Mouse (Mus musculus) layer of hippocampus, adult 18-20 months (tissue): ENCODE measurements around the gene Hccs. TPM values are rescaled to one million over a fixed set of nuclear protein-coding genes. Genes with fewer than 3 reads are reported as not detected.
"Not testable (repeated sequence)": the region's sequence is repeated elsewhere in the genome, so short reads cannot be mapped to it uniquely, and the experiment has no call there.

Experiments used
- DNase-seq, 2 experiments: peaks; one replicate each; pipeline ENCODE4 v3.0.0; 2022; ENCODE audit warnings: low spot score in 2 of 2
- long read RNA-seq: library from polyadenylated mRNA; stranded (forward); transcript quantifications from one replicate; pipeline ENCODE4 v2.0.0, GENCODE M21; 2021
- total RNA-seq, 2 experiments: library from RNA; stranded (reverse); gene quantifications; 2 replicates each; pipeline ENCODE4 v1.2.3; 2021

Hccs gene
- total RNA-seq = 10 to 100 TPM; 20.3 to 20.8 TPM
- long read RNA-seq, transcript Hccs-202 (7 exons, 2,473 nt) = major isoform, 31 of 48 reads
- long read RNA-seq, transcript Hccs-201 (7 exons, 2,320 nt) = minor isoform, 11 of 48 reads
- long read RNA-seq, partial matches to known transcripts = 1 of 48 reads
- long read RNA-seq, other reads (novel, unspliced or antisense) = 5 of 48 reads

- DNase-seq = peak; percentile 83 to 87
Observed at GRCm38 (mm10) chrX:169319945-169320667, at the start of gene Hccs. TSS of gene Hccs (minus strand) at chrX:169320372.

- no peak for DNase-seq
Observed at GRCm38 (mm10) chrX:169357146-169357772, 37.1 kb upstream of the Hccs start.

- DNase-seq = no peak
Observed at GRCm38 (mm10) chrX:169338213-169338612, 18.0 kb upstream of the Hccs start.

- no peak for DNase-seq
Observed at GRCm38 (mm10) chrX:169337559-169337958, 17.4 kb upstream of the Hccs start.

GRCm38 (mm10) chrX:169332264-169332663 lies 12.1 kb upstream of the Hccs start:
- DNase-seq = peak; percentile 9 to 61

- no peak for DNase-seq
Observed at GRCm38 (mm10) chrX:169325929-169326595, 5.9 kb upstream of the Hccs start.

GRCm38 (mm10) chrX:169320668-169321005 lies 465 bp upstream of the Hccs start:
- not testable (repeated sequence) for DNase-seq

GRCm38 (mm10) chrX:169319066-169319760 lies 959 bp downstream of the Hccs start:
- no peak for DNase-seq

GRCm38 (mm10) chrX:169308559-169308958 lies 11.6 kb downstream of the Hccs start:
- no peak for DNase-seq

- peak in 1 of 2 experiments; percentile 51 for DNase-seq
Observed at GRCm38 (mm10) chrX:169303945-169304344, 16.2 kb downstream of the Hccs start.

- DNase-seq = no peak
Observed at GRCm38 (mm10) chrX:169302271-169303045, 17.7 kb downstream of the Hccs start.

GRCm38 (mm10) chrX:169299579-169299978 lies 20.6 kb downstream of the Hccs start:
- peak in 1 of 2 experiments; percentile 28 for DNase-seq

- DNase-seq = no peak
Observed at GRCm38 (mm10) chrX:169263433-169264172, 56.6 kb downstream of the Hccs start.

- no peak for DNase-seq
Observed at GRCm38 (mm10) chrX:169262212-169262611, 58.0 kb downstream of the Hccs start.

- no peak for DNase-seq
Observed at GRCm38 (mm10) chrX:169261034-169261433, 59.1 kb downstream of the Hccs start.

- DNase-seq = no peak
Observed at GRCm38 (mm10) chrX:169256741-169257140, 63.4 kb downstream of the Hccs start.

GRCm38 (mm10) chrX:169255915-169256314 lies 64.3 kb downstream of the Hccs start:
- DNase-seq = no peak

GRCm38 (mm10) chrX:169222357-169223062 lies 97.7 kb downstream of the Hccs start:
- DNase-seq = no peak

- no peak for DNase-seq
Observed at GRCm38 (mm10) chrX:169220064-169220463, 100.1 kb downstream of the Hccs start.
